Mouse (Mus musculus) hindbrain, embryonic 11.5 days (tissue): Measurements from ENCODE around the gene Fto. TPM values are rescaled to one million over a fixed set of nuclear protein-coding genes. Genes with fewer than 3 reads are reported as not detected.
A peak's percentile ranks its signal among the peaks of the same experiment; 100 is the strongest.

ENCODE experiments used
- ATAC-seq: fragments of 200-750 bp; cut with Nextera tagmentation; 2 replicates; pipeline ENCODE4 v1.8.0; 2017; ENCODE audit warnings: mild to moderate bottlenecking, moderate TSS enrichment, moderate library complexity; ENCODE audit not compliant: low FRiP score
- DNase-seq: peaks from one replicate; pipeline ENCODE4 v3.0.0-alpha.2; 2015; ENCODE audit warnings: low spot score
- H3K27ac ChIP-seq: fragments of 300-500 bp; sonication (generic); 2 replicates; pipeline ENCODE4 v1.5.1; 2014; ENCODE audit warnings: mild to moderate bottlenecking, low read depth, low read length
- H3K27me3 ChIP-seq: fragments of 300-500 bp; sonication (generic); 2 replicates; pipeline ENCODE4 v1.6.1; 2014; ENCODE audit warnings: mild to moderate bottlenecking, low read length, moderate library complexity, mixed read lengths; ENCODE audit not compliant: control insufficient read depth, insufficient read depth
- H3K36me3 ChIP-seq: fragments of 300-500 bp; sonication (generic); 2 replicates; pipeline ENCODE4 v1.6.1; 2014; ENCODE audit warnings: mild to moderate bottlenecking, low read length, moderate library complexity, mixed read lengths; ENCODE audit not compliant: control insufficient read depth, insufficient read depth
- H3K4me1 ChIP-seq: fragments of 300-500 bp; sonication (generic); replicated peaks from 2 replicates; pipeline ENCODE4 v1.6.1; 2014; ENCODE audit warnings: low read length, mixed read lengths; ENCODE audit not compliant: control insufficient read depth, insufficient read depth
- H3K4me2 ChIP-seq: fragments of 300-500 bp; sonication (generic); replicated peaks from 2 replicates; pipeline ENCODE4 v1.6.1; 2014; ENCODE audit warnings: mild to moderate bottlenecking, low read depth, low read length
- H3K4me3 ChIP-seq: fragments of 300-500 bp; sonication (generic); 2 replicates; pipeline ENCODE4 v1.5.1; 2014; ENCODE audit warnings: low read depth, low read length
- H3K9ac ChIP-seq: fragments of 300-500 bp; sonication (generic); 2 replicates; pipeline ENCODE4 v1.6.1; 2014; ENCODE audit warnings: low read depth, low read length
- H3K9me3 ChIP-seq: fragments of 300-500 bp; sonication (generic); 2 replicates; pipeline ENCODE4 v1.6.1; 2016; ENCODE audit warnings: low read length; ENCODE audit not compliant: control insufficient read depth
- WGBS: fragments of 180-500 bp; shearing (Covaris S2); extraction: QIAGEN DNeasy Blood & Tissue Kit; methylation state at CpG from one replicate; pipeline ENCODE4 v1.1.7; 2014; 5-methylcytosine and 5-hydroxymethylcytosine counted together
- polyA plus RNA-seq: library from polyadenylated mRNA; unstranded; fragments of >200 nt; fragmentation: Nextera tagmentation; extraction: Ambion mirVana; gene quantifications from 2 replicates; pipeline ENCODE4 v1.2.1, GENCODE M21; 2014

Gene Fto
- polyA plus RNA-seq, 1 experiment from 2014 or later = 94.7 TPM

DNA sequence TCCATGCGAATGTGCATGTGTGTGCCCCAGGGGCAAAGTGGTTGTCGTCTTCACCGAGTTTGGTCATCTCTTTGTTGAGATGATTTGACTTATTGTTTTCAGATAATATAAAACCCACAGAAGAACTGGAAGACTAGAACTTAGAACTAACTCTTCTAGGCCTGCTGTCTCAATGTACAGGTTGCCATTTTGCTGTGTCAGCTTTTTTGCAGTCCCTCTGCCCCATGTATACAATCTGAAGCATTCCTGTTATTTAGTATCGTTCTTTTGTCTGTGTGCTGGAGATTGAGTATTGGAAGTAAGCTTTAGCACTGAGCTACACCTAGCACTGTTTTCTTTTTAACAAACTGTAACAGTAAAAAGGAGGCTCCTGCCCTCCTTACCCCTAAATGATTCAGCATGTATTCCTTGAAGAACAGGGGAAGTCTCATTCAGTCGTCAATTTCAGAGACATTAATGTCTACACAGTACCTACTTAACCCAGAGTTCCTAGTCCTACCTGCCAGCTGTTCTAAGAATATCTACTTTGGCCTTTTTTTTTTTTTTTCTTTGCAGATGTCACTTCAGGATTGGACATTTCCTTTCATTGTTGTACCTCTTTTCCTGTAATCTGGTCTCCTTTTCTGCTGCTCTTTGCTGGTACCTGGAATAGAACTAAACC lies 4.4 kb downstream of the Fto start:
- Histone ChIP-seq H3K36me3 (no peaks in the 10 kb centered on the region), H3K9ac (no peak overlapping the region), H3K4me3 (no peak overlapping the region), H3K4me2 (no peak overlapping the region), H3K27ac (no peak overlapping the region), H3K9me3 (no peaks in the 10 kb centered on the region), H3K4me1 (peaks cover 5% of the 10 kb centered on the region; the same call in 1 of the 2 replicates), H3K27me3 (no peaks in the 10 kb centered on the region)
- WGBS = 93% methylated on average over 5 of the region's 5 CpGs
- ATAC-seq = no peak
- no peak for DNase-seq

DNA sequence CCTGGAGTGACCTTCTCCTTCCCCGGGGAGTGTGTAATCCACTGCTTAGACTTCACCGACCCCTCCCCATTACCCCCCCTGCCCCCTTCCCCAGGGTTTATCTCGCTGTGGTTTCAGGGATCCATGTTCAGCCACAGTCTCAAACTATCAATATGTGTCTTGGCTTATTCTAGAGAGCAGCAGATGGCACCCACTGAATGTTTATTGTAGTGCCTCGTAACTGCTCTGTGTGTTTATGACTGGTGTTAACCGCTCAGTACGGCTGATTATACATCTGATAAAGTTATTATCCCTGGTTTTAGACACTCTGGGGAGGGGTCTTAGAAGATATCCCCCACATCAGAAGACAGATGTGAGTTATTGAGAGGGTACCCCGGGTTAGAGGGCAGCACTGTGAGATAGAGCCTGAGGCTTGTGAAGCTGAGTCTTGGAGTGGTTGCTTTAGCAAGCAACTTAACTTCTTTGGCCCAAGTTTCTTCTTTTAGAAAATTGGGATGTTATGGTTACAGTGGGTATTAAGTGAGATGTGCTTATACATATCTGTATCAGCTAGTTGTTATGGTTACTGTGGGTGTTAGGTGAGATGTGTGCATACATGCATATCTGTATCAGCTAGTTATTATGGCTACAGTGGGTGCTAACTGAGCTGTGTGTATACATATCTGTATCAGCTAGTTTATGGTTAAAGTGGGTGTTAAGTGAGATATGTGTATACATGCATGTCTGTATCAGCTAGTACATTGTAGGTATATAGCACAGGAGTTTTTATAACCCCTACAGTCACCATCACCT lies 5.8 kb downstream of the Fto start:
- no peak for ATAC-seq
- Histone ChIP-seq H3K4me2 (no peak overlapping the region), H3K4me1 (peaks cover 5% of the 10 kb centered on the region; the same call in 1 of the 2 replicates), H3K36me3 (no peaks in the 10 kb centered on the region), H3K9me3 (no peaks in the 10 kb centered on the region), H3K27ac (no peak overlapping the region), H3K9ac (no peak overlapping the region), H3K4me3 (no peak overlapping the region), H3K27me3 (no peaks in the 10 kb centered on the region)
- WGBS = 88% methylated on average over 7 of the region's 7 CpGs
- no peak for DNase-seq

DNA sequence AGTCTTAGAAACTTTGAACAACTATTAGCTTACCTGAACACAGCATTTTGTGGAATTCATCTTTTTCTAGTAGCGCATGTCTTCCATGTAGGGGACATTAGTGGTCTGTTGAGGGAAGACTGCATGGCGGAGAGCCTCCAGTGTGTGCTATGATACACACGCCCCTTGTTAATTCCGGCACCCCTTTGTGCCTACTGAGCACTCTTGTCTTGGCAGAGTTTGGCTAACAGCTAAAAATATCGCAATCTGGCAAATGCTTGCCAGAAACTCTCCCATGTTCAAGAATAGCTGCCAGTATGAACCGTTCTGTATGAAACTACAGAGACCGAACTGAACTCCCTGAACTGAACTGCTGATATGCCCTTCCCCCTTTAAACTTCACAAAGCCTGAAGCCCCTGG lies 10.2 kb downstream of the Fto start:
- no peak overlapping the region for H3K4me2 ChIP-seq
- H3K9me3 ChIP-seq = no peaks in the 10 kb centered on the region
- DNase-seq (no peak), ATAC-seq (no peak)
- no peak overlapping the region for H3K27ac ChIP-seq
- no peaks in the 10 kb centered on the region for H3K36me3 ChIP-seq
- no peak overlapping the region for H3K4me3 ChIP-seq
- H3K4me1 ChIP-seq = peaks cover 2% of the 10 kb centered on the region; the same call in 1 of the 2 replicates
- WGBS = 69% methylated on average over 7 of the region's 7 CpGs
- no peak overlapping the region for H3K9ac ChIP-seq
- H3K27me3 ChIP-seq = no peaks in the 10 kb centered on the region

DNA sequence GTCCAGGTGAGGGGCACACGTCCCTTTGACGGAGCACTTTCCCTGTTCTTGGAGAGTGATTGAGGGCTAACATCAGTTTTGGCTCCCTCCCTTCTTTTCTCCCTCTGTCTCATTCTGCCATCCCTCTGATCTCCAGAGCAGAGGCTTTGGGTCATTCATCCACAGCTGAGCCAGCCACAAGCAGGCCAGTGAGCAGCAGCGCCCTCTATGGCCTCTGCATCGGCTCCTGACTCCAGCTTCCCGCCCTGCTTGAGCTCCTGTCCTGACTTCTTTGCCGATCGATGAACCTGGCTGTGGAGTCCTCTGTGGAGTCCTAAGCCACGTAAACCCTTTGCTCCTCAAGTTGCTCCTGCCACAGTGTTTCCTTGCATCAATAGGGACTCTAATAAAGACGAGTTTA lies 10.9 kb downstream of the Fto start:
- ATAC-seq = no peak
- 36% methylated on average over 9 of the region's 9 CpGs for WGBS
- H3K4me1 ChIP-seq = peaks cover 3% of the 10 kb centered on the region; the same call in 1 of the 2 replicates

DNA sequence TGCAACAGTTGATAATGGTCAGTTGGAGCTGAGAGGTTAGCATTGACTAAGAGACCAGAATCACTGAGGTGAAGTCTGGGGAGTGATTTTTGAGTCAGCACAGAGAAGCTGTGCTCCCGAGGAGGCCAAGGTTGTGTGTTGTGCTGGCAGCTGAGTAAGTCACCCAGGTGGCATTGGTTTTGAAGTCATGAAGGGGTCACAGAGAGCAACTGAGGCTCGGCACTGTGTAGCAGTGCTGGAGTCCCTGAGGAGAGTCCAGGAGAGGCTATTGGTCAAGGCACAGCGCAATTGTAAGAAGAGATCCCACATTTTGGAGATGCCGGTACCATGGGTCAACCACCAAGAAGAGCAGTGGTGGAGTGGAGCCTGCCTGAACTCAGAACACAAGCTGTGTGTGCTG lies 11.6 kb downstream of the Fto start:
- H3K4me3 ChIP-seq = no peak overlapping the region
- H3K4me2 ChIP-seq = no peak overlapping the region
- H3K9me3 ChIP-seq = no peaks in the 10 kb centered on the region
- no peaks in the 10 kb centered on the region for H3K27me3 ChIP-seq
- no peak for DNase-seq
- peaks cover 6% of the 10 kb centered on the region; the same call in 1 of the 2 replicates for H3K4me1 ChIP-seq
- no peak overlapping the region for H3K9ac ChIP-seq
- 84% methylated on average over 4 of the region's 4 CpGs for WGBS
- no peak for ATAC-seq
- no peaks in the 10 kb centered on the region for H3K36me3 ChIP-seq
- no peak overlapping the region for H3K27ac ChIP-seq

More for the DNA sequence above, 10.9 kb downstream of the Fto start:
- H3K4me2 ChIP-seq = no peak overlapping the region
- H3K4me3 ChIP-seq = no peak overlapping the region
- peak; percentile 29 for DNase-seq
- H3K27me3 ChIP-seq = no peaks in the 10 kb centered on the region
- no peaks in the 10 kb centered on the region for H3K9me3 ChIP-seq
- no peak overlapping the region for H3K27ac ChIP-seq
- H3K9ac ChIP-seq = no peak overlapping the region
- no peaks in the 10 kb centered on the region for H3K36me3 ChIP-seq

DNA sequence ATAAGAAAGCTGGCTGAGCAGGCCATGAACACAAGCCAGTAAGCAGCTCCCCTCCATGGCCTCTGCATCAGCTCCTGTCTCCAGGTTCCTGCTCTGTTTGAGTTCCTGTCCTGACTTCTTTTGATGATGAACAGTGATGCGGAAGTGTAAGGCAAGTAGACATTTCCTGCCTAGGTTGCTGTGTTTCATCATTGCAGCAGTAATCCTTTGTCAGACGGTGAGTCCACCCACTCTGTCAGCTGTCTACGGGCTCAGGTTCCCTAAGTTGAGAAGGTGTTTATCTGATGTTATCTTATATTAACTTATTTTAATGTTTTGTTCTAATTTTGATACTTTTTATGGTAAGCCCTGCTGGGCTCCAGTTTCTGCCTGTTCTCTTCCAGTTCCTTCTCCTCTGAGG lies 12.7 kb downstream of the Fto start:
- Histone ChIP-seq H3K36me3 (no peaks in the 10 kb centered on the region), H3K9ac (no peak overlapping the region), H3K4me2 (no peak overlapping the region), H3K27ac (no peak overlapping the region), H3K4me1 (peaks cover 10% of the 10 kb centered on the region; the same call in 1 of the 2 replicates), H3K9me3 (no peaks in the 10 kb centered on the region), H3K4me3 (no peak overlapping the region), H3K27me3 (no peaks in the 10 kb centered on the region)
- DNase-seq = no peak
- 79% methylated on average over 3 of the region's 3 CpGs for whole genome bisulfite sequencing
- ATAC-seq = no peak

DNA sequence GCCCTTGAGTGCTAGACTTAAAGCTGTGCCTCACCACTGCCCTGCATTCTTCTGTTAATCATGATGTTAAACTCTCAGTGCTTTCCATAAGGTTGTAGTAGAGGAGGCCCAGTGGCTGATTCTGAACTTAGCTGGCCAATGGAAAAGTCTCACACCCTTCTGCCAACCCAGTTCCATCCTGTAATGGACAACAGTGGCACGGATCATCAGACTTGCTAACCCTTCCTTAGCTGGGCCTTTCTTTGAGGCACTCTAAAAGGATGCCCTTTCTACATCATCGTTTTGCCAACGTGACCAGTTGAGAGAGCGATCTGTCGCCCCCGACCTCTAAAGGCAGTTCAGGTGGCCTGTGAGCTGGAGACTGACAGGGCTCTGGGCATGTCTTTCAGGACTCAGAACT lies 13.6 kb downstream of the Fto start:
- ATAC-seq = no peak
- Histone ChIP-seq H3K4me2 (no peak overlapping the region), H3K9ac (no peak overlapping the region), H3K27ac (no peak overlapping the region), H3K27me3 (no peaks in the 10 kb centered on the region), H3K4me3 (no peak overlapping the region), H3K36me3 (no peaks in the 10 kb centered on the region), H3K4me1 (peaks cover 15% of the 10 kb centered on the region; the same call in 1 of the 2 replicates), H3K9me3 (no peaks in the 10 kb centered on the region)
- DNase-seq = no peak
- 88% methylated on average over 6 of the region's 6 CpGs for WGBS

DNA sequence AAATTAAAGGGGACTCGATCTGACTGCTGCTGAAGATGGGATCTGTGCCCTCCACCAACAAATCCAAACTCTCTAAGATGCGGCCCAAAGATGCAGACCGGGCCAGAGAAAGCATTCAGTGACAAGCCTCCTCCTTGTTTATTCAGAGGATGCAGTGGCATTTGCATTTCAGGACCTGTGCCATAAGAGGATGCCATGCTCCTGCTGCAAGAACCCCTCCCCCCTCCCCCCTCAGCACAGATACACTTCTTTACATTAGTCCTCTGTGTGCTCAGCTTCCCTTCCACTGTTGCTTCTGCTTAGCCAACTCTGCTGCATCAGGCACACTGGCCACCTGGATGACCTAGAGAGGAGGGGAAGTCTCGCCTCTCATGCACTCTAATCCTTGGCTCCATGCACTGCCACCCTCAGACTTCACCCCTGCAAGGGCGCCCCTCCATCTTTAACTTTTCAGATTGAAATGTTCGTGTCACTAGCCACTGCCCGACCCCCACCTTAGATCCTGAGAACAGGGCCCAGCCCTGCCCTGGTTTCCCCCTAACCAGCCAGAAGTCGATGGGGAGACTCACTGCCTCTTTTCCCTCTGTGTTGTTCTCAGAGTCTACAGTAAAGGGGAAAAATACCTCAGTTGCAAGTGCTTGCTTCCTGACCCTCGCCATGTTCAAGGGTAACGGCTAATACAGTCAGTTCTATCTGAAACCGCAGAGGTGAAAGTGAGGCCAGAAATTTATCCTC lies 14.3 kb downstream of the Fto start:
- WGBS = 83% methylated on average over 11 of the region's 11 CpGs
- Histone ChIP-seq H3K27ac (no peak overlapping the region), H3K9ac (no peak overlapping the region), H3K27me3 (no peaks in the 10 kb centered on the region), H3K4me2 (no peak overlapping the region), H3K4me3 (no peak overlapping the region), H3K9me3 (no peaks in the 10 kb centered on the region), H3K4me1 (peaks cover 16% of the 10 kb centered on the region; the same call in 1 of the 2 replicates), H3K36me3 (no peaks in the 10 kb centered on the region)
- no peak for ATAC-seq
- DNase-seq = no peak
